Mouse (Mus musculus): ENCODE data around the gene Fads2. TPM values are rescaled to one million over a fixed set of nuclear protein-coding genes. Genes with fewer than 3 reads are reported as not detected.

Gene Fads2
- total and polyA plus RNA-seq, 3 experiments = 55.2 to 119 TPM; not detected in 1

GRCm38 (mm10) chr19:10022414-10023303 lies 78.9 kb downstream of the Fads2 start:
- Histone ChIP-seq H3K9me3 (replicated peaks; ENCODE audit: insufficient read depth, low read length) (no peaks in the 10 kb centered on the region), H3K9ac (ENCODE audit: control insufficient read depth, low read depth, low read length, poor library complexity, severe bottlenecking) (no peak overlapping the region), H3K27ac (ENCODE audit: control insufficient read depth, low read depth, low read length) (no peak overlapping the region), H3K4me1 (ENCODE audit: control insufficient read depth in 1 of 2, insufficient read depth in 2 of 2, low read length in 2 of 2) (peaks cover 0 to 7% of the 10 kb centered on the region in 2 experiments; a peak in 1 of 4 replicates), H3K79me2 (ENCODE audit: control insufficient read depth, insufficient read depth, low read length, poor library complexity) (no peaks in the 10 kb centered on the region), H3K4me3 (ENCODE audit: control insufficient read depth in 1 of 2, insufficient read depth in 1 of 2, low read depth in 2 of 2, low read length in 2 of 2) (no peak overlapping the region), H3K36me3 (ENCODE audit: control insufficient read depth in 1 of 2, insufficient read depth in 2 of 2, low read length in 2 of 2) (peaks cover 0 to 2% of the 10 kb centered on the region in 2 experiments; a peak in 1 of 4 replicates), H3K27me3 (ENCODE audit: control insufficient read depth in 1 of 2, insufficient read depth in 2 of 2, low read length in 2 of 2) (no peaks in the 10 kb centered on the region; a peak in 1 of 4 replicates)
- TF ChIP-seq ZC3H11A (IDR thresholded peaks at IDR 0.05; ENCODE audit: low read depth, low read length) (peak; percentile 22; the same call in 1 of the 2 replicates), SMC3 (IDR thresholded peaks at IDR 0.05; ENCODE audit: low read depth, low read length) (peak; percentile 58), RAD21 (IDR thresholded peaks at IDR 0.05; ENCODE audit: low read depth, low read length) (peak; percentile 47), TCF12 (IDR thresholded peaks at IDR 0.05; ENCODE audit: low read depth, low read length) (no peak), MAFK (IDR thresholded peaks at IDR 0.05; ENCODE audit: borderline replicate concordance, low read depth, low read length) (no peak), CHD1 (IDR thresholded peaks at IDR 0.05; ENCODE audit: low read depth, low read length) (no peak), MAX (IDR thresholded peaks at IDR 0.05; ENCODE audit: low read length) (no peak), CTCF (IDR thresholded peaks at IDR 0.05 in 2 of 3, conservative IDR thresholded peaks at IDR 0.05 in 1 of 3; ENCODE audit: control insufficient read depth in 1 of 3, insufficient read depth in 1 of 3, low read depth in 2 of 3, low read length in 3 of 3, poor library complexity in 1 of 3, severe bottlenecking in 1 of 3) (peak in 2 of 3 experiments; percentile 35 to 49; a peak in 4 of 6 replicates)
- no peak for DNase-seq (ENCODE audit: low read depth, low spot score)

GRCm38 (mm10) chr19:10021981-10022380 lies 79.6 kb downstream of the Fads2 start:
- no peak for DNase-seq (ENCODE audit: low read depth, low spot score)
- Histone ChIP-seq H3K27ac (ENCODE audit: control insufficient read depth, low read depth, low read length) (no peak overlapping the region), H3K36me3 (ENCODE audit: control insufficient read depth in 1 of 2, insufficient read depth in 2 of 2, low read length in 2 of 2) (peaks cover 0 to 3% of the 10 kb centered on the region in 2 experiments; a peak in 1 of 4 replicates), H3K4me1 (ENCODE audit: control insufficient read depth in 1 of 2, insufficient read depth in 2 of 2, low read length in 2 of 2) (peaks cover 0 to 10% of the 10 kb centered on the region in 2 experiments; a peak in 1 of 4 replicates), H3K4me3 (ENCODE audit: control insufficient read depth in 1 of 2, insufficient read depth in 1 of 2, low read depth in 2 of 2, low read length in 2 of 2) (no peak overlapping the region), H3K9ac (ENCODE audit: control insufficient read depth, low read depth, low read length, poor library complexity, severe bottlenecking) (no peak overlapping the region), H3K9me3 (replicated peaks; ENCODE audit: insufficient read depth, low read length) (no peaks in the 10 kb centered on the region), H3K79me2 (ENCODE audit: control insufficient read depth, insufficient read depth, low read length, poor library complexity) (no peaks in the 10 kb centered on the region), H3K27me3 (ENCODE audit: control insufficient read depth in 1 of 2, insufficient read depth in 2 of 2, low read length in 2 of 2) (no peaks in the 10 kb centered on the region; a peak in 1 of 4 replicates)
- TF ChIP-seq MXI1 (IDR thresholded peaks at IDR 0.05; ENCODE audit: low read depth, low read length) (no peak), NRF1 (IDR thresholded peaks at IDR 0.05; ENCODE audit: insufficient read depth, low read depth, low read length, poor library complexity, severe bottlenecking) (no peak)

- peaks cover 0 to 12% of the 10 kb centered on the region in 2 experiments; a peak in 2 of 4 replicates for H3K36me3 ChIP-seq (ENCODE audit: control insufficient read depth in 1 of 2, insufficient read depth in 2 of 2, low read length in 2 of 2)
- TF ChIP-seq TAL1 (IDR thresholded peaks at IDR 0.05; ENCODE audit: low read length) (no peak), ETS1 (IDR thresholded peaks at IDR 0.05; ENCODE audit: low read depth, low read length) (no peak), RAD21 (IDR thresholded peaks at IDR 0.05; ENCODE audit: low read depth, low read length) (no peak), POLR2AphosphoS5 (IDR thresholded peaks at IDR 0.05; ENCODE audit: borderline replicate concordance, low read depth, low read length) (no peak), MEF2A (IDR thresholded peaks at IDR 0.05; ENCODE audit: extremely low read depth, insufficient replicate concordance, low read depth, low read length, poor library complexity, severe bottlenecking) (no peak), KAT2A (conservative IDR thresholded peaks at IDR 0.05; ENCODE audit: low read depth, low read length) (no peak), RCOR1 (IDR thresholded peaks at IDR 0.05; ENCODE audit: low read depth, low read length) (no peak), SIN3A (IDR thresholded peaks at IDR 0.05; ENCODE audit: low read length) (no peak), USF2 (IDR thresholded peaks at IDR 0.05; ENCODE audit: borderline replicate concordance in 1 of 2, insufficient read depth in 1 of 2, low read depth in 1 of 2, low read length in 2 of 2) (no peak), MAZ (IDR thresholded peaks at IDR 0.05; ENCODE audit: low read depth, low read length) (no peak), MAX (IDR thresholded peaks at IDR 0.05; ENCODE audit: low read length) (no peak), CHD2 (IDR thresholded peaks at IDR 0.05; ENCODE audit: low read length) (no peak), MYB (IDR thresholded peaks at IDR 0.05; ENCODE audit: low read depth, low read length) (no peak), MXI1 (IDR thresholded peaks at IDR 0.05; ENCODE audit: low read depth, low read length) (no peak), E2F4 (IDR thresholded peaks at IDR 0.05; ENCODE audit: borderline replicate concordance, low read depth, low read length) (no peak), TCF12 (IDR thresholded peaks at IDR 0.05; ENCODE audit: low read depth, low read length) (no peak)
Observed at GRCm38 (mm10) chr19:10019214-10019760, 82.3 kb downstream of the Fads2 start.

More at GRCm38 (mm10) chr19:10019214-10019760, 82.3 kb downstream of the Fads2 start:
- Histone ChIP-seq H3K27me3 (ENCODE audit: control insufficient read depth in 1 of 2, insufficient read depth in 2 of 2, low read length in 2 of 2) (no peaks in the 10 kb centered on the region; a peak in 1 of 4 replicates), H3K4me1 (ENCODE audit: control insufficient read depth in 1 of 2, insufficient read depth in 2 of 2, low read length in 2 of 2) (peaks cover 1 to 25% of the 10 kb centered on the region in 2 experiments; a peak in 3 of 4 replicates), H3K79me2 (ENCODE audit: control insufficient read depth, insufficient read depth, low read length, poor library complexity) (no peaks in the 10 kb centered on the region), H3K27ac (ENCODE audit: control insufficient read depth, low read depth, low read length) (no peak overlapping the region), H3K4me3 (ENCODE audit: control insufficient read depth in 1 of 2, insufficient read depth in 1 of 2, low read depth in 2 of 2, low read length in 2 of 2) (no peak overlapping the region), H3K9me3 (replicated peaks; ENCODE audit: insufficient read depth, low read length) (no peaks in the 10 kb centered on the region), H3K9ac (ENCODE audit: control insufficient read depth, low read depth, low read length, poor library complexity, severe bottlenecking) (no peak overlapping the region)
- DNase-seq (ENCODE audit: low read depth, low spot score) = no peak
